Mouse (Mus musculus): ENCODE data around the gene Nmu. TPM values are rescaled to one million over a fixed set of nuclear protein-coding genes. Genes with fewer than 3 reads are reported as not detected.

The Nmu gene
- polyA plus RNA-seq, 1 experiment from 2014 or later, result 10.1 TPM

- no peak within 1 kb of the TSS for H3K4me2 ChIP-seq (replicated peaks; ENCODE audit: low read depth)
- no peaks in the 10 kb centered on the region for H3K9me3 ChIP-seq (ENCODE audit: control insufficient read depth, low read length)
- ATAC-seq (ENCODE audit: low FRiP score, low TSS enrichment), result no peak
- no peaks in the 10 kb centered on the region for H3K4me1 ChIP-seq (replicated peaks; ENCODE audit: control insufficient read depth, insufficient read depth)
- 87% methylated on average over 7 of the region's 7 CpGs for WGBS
- H3K9ac ChIP-seq (ENCODE audit: low read length), result no peak within 1 kb of the TSS
- no peak within 1 kb of the TSS for H3K4me3 ChIP-seq (ENCODE audit: low read depth, low read length)
- no peak for TF ChIP-seq EP300 (optimal IDR thresholded peaks at IDR 0.05)
- TF ChIP-seq CTCF (IDR thresholded peaks at IDR 0.05; ENCODE audit: low read depth), result no peak
- DNase-seq (ENCODE audit: low spot score), result no peak
- H3K27ac ChIP-seq (replicated peaks), result no peak within 1 kb of the TSS
- no peaks in the 10 kb centered on the region for H3K27me3 ChIP-seq (ENCODE audit: control insufficient read depth, insufficient read depth, low read length)
- no peaks in the 10 kb centered on the region for H3K36me3 ChIP-seq (ENCODE audit: control insufficient read depth, insufficient read depth, low read length)
Observed at GRCm38 (mm10) chr5:76330953-76331352, 32.6 kb downstream of the Nmu start, which contains the start of gene Pdcl2. TSS of gene Pdcl2 (minus strand) at chr5:76331156.

GRCm38 (mm10) chr5:76327296-76327695 is 36.3 kb downstream of the Nmu start:
- no peak for DNase-seq (ENCODE audit: low spot score)

DNA sequence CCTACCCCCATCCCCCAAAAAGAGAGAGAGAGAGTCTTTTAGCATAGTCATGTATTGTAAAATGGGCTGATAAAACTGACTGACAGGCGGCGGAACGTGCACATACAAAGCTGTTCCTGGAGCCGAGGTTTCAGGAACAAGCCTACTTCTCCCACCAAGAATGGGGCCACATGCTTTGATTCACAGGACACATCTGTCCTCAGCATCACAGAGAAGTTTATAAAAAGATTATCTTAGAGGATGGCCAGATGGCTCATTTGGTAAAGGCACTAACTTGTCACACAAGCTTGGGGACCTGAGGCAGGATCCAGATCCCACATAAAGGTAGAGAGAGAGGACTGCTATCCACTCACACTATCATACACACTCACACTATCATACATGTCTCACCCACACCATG is 38.5 kb downstream of the Nmu start:
- no peak overlapping the region for H3K27ac ChIP-seq (replicated peaks)
- ATAC-seq (ENCODE audit: low FRiP score, low TSS enrichment) (no peak), DNase-seq (ENCODE audit: low spot score) (no peak)
- H3K4me2 ChIP-seq (replicated peaks; ENCODE audit: low read depth), result no peak overlapping the region
- H3K4me1 ChIP-seq (replicated peaks; ENCODE audit: control insufficient read depth, insufficient read depth), result no peaks in the 10 kb centered on the region
- no peaks in the 10 kb centered on the region for H3K36me3 ChIP-seq (ENCODE audit: control insufficient read depth, insufficient read depth, low read length)
- 81% methylated on average over 4 of the region's 4 CpGs for WGBS
- TF ChIP-seq CTCF (IDR thresholded peaks at IDR 0.05; ENCODE audit: low read depth) (no peak), EP300 (optimal IDR thresholded peaks at IDR 0.05) (no peak)
- no peaks in the 10 kb centered on the region for H3K27me3 ChIP-seq (ENCODE audit: control insufficient read depth, insufficient read depth, low read length)
- no peak overlapping the region for H3K9ac ChIP-seq (ENCODE audit: low read length)
- no peaks in the 10 kb centered on the region for H3K9me3 ChIP-seq (ENCODE audit: control insufficient read depth, low read length)
- no peak overlapping the region for H3K4me3 ChIP-seq (ENCODE audit: low read depth, low read length)

More at GRCm38 (mm10) chr5:76327296-76327695, 36.3 kb downstream of the Nmu start:
- Histone ChIP-seq H3K4me1 (replicated peaks; ENCODE audit: control insufficient read depth, insufficient read depth) (no peaks in the 10 kb centered on the region), H3K27me3 (ENCODE audit: control insufficient read depth, insufficient read depth, low read length) (no peaks in the 10 kb centered on the region), H3K4me2 (replicated peaks; ENCODE audit: low read depth) (no peak overlapping the region), H3K9ac (ENCODE audit: low read length) (no peak overlapping the region), H3K9me3 (ENCODE audit: control insufficient read depth, low read length) (no peaks in the 10 kb centered on the region), H3K4me3 (ENCODE audit: low read depth, low read length) (no peak overlapping the region), H3K36me3 (ENCODE audit: control insufficient read depth, insufficient read depth, low read length) (no peaks in the 10 kb centered on the region), H3K27ac (replicated peaks) (no peak overlapping the region)
- ATAC-seq (ENCODE audit: low FRiP score, low TSS enrichment), result no peak
- TF ChIP-seq EP300 (optimal IDR thresholded peaks at IDR 0.05) (no peak), CTCF (IDR thresholded peaks at IDR 0.05; ENCODE audit: low read depth) (no peak)
- 50% methylated on average over 2 of the region's 2 CpGs for WGBS

DNA sequence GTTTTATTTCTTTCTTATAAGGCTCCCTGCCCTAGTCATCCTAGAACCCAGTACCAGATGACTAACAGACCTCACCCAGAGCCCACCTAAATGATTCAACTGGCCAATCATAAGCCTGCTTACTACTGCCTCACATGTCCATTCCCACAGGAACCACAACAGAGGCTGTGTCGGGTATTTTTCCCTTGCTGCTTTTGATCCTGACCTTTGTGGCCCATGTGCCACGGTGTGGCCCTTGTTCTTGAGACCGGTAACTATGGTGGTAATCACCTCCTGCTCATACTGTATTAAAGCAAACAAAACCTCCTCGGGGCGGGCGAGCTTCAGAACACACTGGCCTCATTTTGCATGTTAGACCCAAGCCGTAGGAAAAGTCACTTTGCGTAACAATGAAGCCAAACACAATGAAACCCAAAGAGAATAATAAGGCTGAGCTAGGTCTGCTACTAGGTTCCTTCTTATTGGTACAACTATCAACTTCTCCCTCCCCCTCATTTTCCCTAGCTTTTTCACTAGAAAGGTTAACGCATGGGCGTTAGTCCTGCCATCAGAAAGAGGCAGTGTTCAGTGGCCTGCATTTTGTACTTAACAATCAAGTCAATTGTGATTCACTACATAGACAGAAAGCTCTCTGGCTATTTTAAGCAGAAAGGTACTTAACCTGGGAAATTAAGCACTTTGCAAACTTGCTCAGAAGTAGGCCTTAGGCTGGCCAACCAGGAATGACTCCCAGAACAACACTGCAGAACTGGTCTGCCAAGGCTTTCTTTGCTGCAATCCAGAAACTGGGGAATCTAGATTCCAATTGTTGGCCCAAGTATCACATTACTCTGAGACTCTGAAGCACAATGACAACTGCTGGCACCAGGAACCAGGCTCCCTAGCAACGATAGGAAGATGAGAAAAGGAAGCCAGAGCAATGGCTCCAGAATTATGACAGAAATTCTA is 42.1 kb downstream of the Nmu start:
- H3K4me2 ChIP-seq (replicated peaks; ENCODE audit: low read depth), result no peak overlapping the region
- H3K9ac ChIP-seq (ENCODE audit: low read length), result no peak overlapping the region
- no peaks in the 10 kb centered on the region for H3K4me1 ChIP-seq (replicated peaks; ENCODE audit: control insufficient read depth, insufficient read depth)
- TF ChIP-seq EP300 (optimal IDR thresholded peaks at IDR 0.05) (no peak), CTCF (IDR thresholded peaks at IDR 0.05; ENCODE audit: low read depth) (no peak)
- no peaks in the 10 kb centered on the region for H3K9me3 ChIP-seq (ENCODE audit: control insufficient read depth, low read length)
- ATAC-seq (ENCODE audit: low FRiP score, low TSS enrichment) (peak; percentile 75; the same call in 1 of the 2 replicates), DNase-seq (ENCODE audit: low spot score) (peak; percentile 55)
- no peaks in the 10 kb centered on the region for H3K27me3 ChIP-seq (ENCODE audit: control insufficient read depth, insufficient read depth, low read length)
- 44% methylated on average over 11 of the region's 11 CpGs for WGBS
- peak overlapping the region; percentile 73 for H3K27ac ChIP-seq (replicated peaks)
- H3K4me3 ChIP-seq (ENCODE audit: low read depth, low read length), result no peak overlapping the region
- no peaks in the 10 kb centered on the region for H3K36me3 ChIP-seq (ENCODE audit: control insufficient read depth, insufficient read depth, low read length)

- no peaks in the 10 kb centered on the region for H3K27me3 ChIP-seq (ENCODE audit: control insufficient read depth, insufficient read depth, low read length)
- 58% methylated on average over 2 of the region's 2 CpGs for WGBS
- no peak overlapping the region for H3K4me3 ChIP-seq (ENCODE audit: low read depth, low read length)
- H3K4me2 ChIP-seq (replicated peaks; ENCODE audit: low read depth), result no peak overlapping the region
- H3K36me3 ChIP-seq (ENCODE audit: control insufficient read depth, insufficient read depth, low read length), result no peaks in the 10 kb centered on the region
- no peak for ATAC-seq (ENCODE audit: low FRiP score, low TSS enrichment)
- TF ChIP-seq CTCF (IDR thresholded peaks at IDR 0.05; ENCODE audit: low read depth) (no peak), EP300 (optimal IDR thresholded peaks at IDR 0.05) (no peak)
- H3K9ac ChIP-seq (ENCODE audit: low read length), result no peak overlapping the region
- no peaks in the 10 kb centered on the region for H3K9me3 ChIP-seq (ENCODE audit: control insufficient read depth, low read length)
- H3K27ac ChIP-seq (replicated peaks), result no peak overlapping the region
- H3K4me1 ChIP-seq (replicated peaks; ENCODE audit: control insufficient read depth, insufficient read depth), result no peaks in the 10 kb centered on the region
- DNase-seq (ENCODE audit: low spot score), result no peak
Observed at GRCm38 (mm10) chr5:76308206-76308605, 55.4 kb downstream of the Nmu start.

DNA sequence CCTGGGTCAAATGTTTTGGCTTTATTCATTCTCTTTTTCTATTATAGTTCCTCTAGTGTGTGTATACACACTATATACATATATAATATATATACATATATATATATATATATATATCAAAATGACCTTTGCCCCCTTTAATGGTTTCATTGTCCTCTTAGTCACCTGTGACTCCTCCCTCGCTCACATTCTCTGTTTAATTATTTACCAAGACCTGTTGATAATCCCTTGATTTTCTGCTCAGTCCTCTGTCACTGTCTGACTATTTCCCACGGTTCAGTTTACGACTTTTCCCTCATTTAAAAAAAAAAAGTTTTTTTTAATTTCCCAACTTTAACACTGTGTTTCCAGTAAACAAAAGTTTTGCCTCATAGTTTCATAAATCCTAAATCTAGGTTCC is 57.3 kb downstream of the Nmu start:
- Histone ChIP-seq H3K9me3 (ENCODE audit: control insufficient read depth, low read length) (no peaks in the 10 kb centered on the region), H3K4me3 (ENCODE audit: low read depth, low read length) (no peak overlapping the region), H3K27ac (replicated peaks) (no peak overlapping the region), H3K36me3 (ENCODE audit: control insufficient read depth, insufficient read depth, low read length) (no peaks in the 10 kb centered on the region), H3K9ac (ENCODE audit: low read length) (no peak overlapping the region), H3K27me3 (ENCODE audit: control insufficient read depth, insufficient read depth, low read length) (no peaks in the 10 kb centered on the region), H3K4me2 (replicated peaks; ENCODE audit: low read depth) (no peak overlapping the region), H3K4me1 (replicated peaks; ENCODE audit: control insufficient read depth, insufficient read depth) (no peaks in the 10 kb centered on the region)
- no peak for TF ChIP-seq CTCF (IDR thresholded peaks at IDR 0.05; ENCODE audit: low read depth)
- TF ChIP-seq EP300 (optimal IDR thresholded peaks at IDR 0.05), result no peak
- ATAC-seq (ENCODE audit: low FRiP score, low TSS enrichment), result no peak
- no peak for DNase-seq (ENCODE audit: low spot score)
- WGBS, result 51% methylated on average over 3 of the region's 3 CpGs
